Mouse (Mus musculus) layer of hippocampus, adult 11-12 months (tissue): Measurements from ENCODE around the gene St5.
A peak's percentile ranks its signal among the peaks of the same experiment; 100 is the strongest.

Experiments
- DNase-seq: peaks from one replicate; pipeline ENCODE4 v3.0.0; 2022; ENCODE audit warnings: low spot score

St5 gene

DNA sequence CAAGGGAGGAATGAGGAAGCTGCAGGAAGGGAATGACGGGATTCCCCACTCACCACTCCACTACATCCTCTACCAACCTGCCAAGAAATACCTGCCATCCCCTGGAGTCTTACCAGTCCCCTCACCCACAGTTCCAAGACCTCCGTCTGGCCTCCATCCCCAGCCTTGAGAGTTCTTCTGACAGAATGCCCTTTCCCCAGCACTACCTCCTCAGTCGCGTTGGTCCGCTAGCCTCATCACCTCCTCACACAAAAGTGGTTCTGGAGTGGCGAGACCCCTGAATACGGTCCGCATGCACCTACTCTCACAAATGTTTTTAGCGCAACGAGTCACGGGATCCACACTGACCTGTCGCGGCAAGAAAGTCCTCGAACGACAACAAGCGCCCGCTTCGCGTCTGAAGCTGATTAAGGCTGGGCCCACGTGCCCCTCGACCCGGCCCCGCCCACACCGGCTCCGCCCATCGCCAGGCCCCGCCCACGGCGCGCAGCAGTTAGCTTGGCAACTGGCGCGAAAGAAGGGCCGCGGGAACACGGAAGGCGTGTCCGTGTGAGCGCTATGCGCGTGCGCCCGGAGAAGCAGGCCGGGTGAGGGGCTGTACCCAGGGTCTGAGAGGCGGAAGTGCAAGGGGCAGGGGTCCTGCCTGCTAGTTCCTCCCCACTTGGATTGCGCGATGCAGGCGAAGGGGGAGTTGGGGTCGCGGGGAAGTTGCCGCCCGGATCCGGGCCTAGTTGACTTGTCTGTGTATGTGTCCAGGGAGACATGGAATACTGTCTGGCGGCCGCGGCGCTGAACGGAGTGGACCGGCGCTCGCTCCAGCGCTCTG, at the start of gene St5, which contains the start of gene Akip1:
Gene St5, minus strand, starts transcription at position 416 of the 826 bp plus-strand sequence.
Gene Akip1, plus strand, starts transcription at position 501 of the 826 bp plus-strand sequence.
- DNase-seq = peak; percentile 95

DNA sequence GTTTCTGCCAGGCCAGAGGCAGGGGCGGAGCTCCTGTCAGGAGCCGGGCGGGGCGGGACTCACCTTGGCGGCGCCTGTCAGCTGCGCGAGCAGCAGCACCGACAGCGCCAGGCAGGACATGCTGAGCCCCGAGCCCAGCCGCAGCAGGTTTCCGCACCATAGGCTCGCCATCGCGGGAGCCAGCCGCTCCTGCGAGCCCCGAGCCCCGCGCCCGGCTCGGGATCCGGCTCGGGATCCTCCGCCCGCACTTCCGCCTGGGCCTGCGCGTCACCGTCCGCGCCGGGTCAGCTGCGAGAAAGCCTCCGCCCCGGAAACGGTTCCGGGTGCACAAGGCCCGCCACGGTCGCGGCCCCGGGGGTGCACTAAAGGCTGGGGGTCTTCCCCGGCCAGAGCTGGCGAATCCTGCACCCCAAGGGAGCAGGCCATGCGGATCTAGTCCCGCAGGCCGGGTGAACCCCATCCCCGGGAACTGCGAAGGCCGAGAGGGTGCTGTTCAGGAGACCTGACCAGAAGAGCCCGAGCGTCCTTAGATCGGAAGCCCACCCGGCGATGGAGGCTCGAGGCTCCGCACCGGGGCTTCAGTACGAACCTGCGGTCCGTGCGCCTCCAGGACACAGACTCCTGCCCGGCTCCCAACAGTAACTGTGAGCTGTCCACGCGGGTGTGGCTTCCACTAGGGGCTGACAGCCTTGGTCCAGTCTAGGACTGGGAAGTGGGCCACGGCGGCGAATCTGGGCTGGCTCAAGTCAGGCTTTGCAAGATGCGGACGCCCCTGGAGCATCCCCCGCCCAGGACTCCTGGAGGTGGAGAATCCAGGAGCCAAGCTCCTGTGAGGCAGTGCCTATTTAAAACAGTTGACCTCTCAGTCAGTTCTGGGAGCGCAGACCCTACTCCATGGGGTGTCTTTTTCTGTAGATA, 48.9 kb upstream of the St5 start, which contains the start of gene Tmem9b:
Gene Tmem9b, minus strand, starts transcription at position 868 of the 918 bp plus-strand sequence.
- peak; percentile 77 for DNase-seq

GRCm38 (mm10) chr7:109751427-109752007, 48.1 kb upstream of the St5 start:
- no peak for DNase-seq

DNA sequence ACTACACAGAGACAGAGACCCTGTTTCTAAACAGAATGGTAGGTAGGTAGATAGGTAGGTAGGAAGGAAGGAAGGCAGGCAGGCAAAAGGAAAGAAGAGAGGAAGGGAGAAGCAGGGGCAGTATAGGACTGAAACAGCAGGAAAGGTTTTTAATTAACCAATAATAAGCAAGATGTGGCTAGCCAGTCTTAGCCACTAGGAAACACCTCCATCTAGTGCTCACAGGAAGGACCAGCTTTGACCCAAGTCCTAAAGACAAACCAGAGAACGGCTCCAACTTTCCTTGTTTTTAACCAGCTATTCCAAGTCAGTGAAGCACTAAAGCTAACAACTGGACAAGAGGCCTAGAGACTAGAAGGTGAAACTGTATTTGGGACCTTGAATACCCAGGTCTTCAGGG, 44.3 kb upstream of the St5 start:
- no peak for DNase-seq

- no peak for DNase-seq
Observed at GRCm38 (mm10) chr7:109741703-109742102, 38.3 kb upstream of the St5 start.

DNA sequence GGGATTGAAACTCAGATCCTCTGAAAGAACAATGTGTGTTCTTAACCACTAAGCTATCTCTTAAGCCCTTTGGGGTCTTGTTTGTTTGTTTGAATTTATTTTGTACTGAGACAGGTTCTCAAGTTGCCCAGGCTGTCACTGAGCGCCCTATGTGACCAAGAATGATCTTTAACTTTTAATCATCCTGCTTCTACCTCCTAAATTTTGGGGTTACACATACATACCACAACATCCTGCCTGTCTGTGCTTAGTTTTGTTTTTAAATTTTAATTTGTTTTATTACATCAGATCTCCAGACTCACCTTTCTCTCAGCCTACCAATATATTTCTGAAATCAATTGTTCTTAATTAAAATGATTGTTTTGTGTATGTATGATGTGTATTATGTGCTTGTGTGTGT, 37.7 kb upstream of the St5 start:
- DNase-seq = no peak

- no peak for DNase-seq
Observed at GRCm38 (mm10) chr7:109739822-109740370, 36.5 kb upstream of the St5 start.

DNA sequence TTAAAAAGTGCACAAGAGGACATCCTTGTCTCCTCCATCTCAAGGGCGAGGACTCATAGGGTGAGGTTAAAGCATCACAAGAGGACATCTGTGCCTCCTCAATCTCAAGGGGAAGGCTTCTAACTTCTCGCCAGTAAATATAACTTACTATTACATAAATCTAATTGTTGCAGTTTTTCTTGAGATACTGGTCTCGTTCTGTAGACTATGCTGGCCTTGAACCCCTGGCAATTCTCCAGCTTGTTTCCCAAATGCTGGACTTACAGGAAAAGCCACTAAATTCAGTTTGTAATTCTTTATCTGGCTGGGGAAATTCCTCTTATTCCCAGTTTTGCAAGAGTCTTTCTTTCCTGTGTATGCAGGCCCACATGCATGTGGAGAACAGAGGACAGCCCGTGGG, 31.4 kb upstream of the St5 start:
- no peak for DNase-seq

DNA sequence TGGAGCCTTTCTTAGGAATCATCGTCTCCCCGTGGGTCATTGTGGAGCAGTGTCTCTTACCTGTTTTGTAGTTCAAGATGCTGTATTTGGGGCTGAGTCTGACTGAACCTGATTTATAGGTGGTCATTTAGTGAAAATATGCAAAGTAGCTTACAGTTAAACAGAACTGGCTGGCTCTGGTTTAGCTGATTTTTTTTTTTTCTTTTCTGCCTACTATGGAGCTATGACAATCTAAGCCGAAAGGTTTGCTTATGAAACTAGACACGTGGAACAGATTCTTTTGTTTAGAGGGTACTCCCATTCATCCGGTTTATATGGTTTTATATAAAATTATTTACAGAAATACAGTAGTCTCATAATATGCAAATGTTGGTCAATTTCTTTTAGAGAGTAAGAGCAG, 28.2 kb upstream of the St5 start, which contains the start of gene Ascl3:
Gene Ascl3, minus strand, starts transcription at position 101 of the 400 bp plus-strand sequence.
- no peak for DNase-seq

DNA sequence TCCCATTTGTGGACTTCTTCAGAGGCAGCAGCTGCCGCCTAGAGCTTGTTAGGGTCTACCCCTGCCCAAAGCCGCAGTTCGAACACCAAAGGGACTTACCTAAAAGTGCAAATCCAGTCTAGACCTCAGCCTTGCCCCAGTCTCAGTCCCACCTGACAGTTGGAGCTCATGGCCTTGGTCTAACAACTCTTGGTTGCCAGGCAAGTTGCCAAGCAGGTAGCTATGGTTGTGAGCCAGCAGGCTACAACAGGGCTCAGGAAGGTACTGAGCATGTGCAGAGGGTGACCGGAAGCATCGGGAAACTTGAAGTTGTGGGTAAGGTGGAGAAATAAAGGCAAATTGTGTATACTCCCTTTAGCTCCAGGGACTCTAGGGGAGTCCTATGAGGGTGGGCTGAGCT, 20.3 kb upstream of the St5 start, which contains the start of gene BC051019:
Gene BC051019, minus strand, starts transcription at position 154 of the 400 bp plus-strand sequence.
- DNase-seq = no peak

GRCm38 (mm10) chr7:109723114-109723513, 19.7 kb upstream of the St5 start:
- no peak for DNase-seq

- no peak for DNase-seq
Observed at GRCm38 (mm10) chr7:109722618-109723017, 19.2 kb upstream of the St5 start.

GRCm38 (mm10) chr7:109719286-109719685, 15.9 kb upstream of the St5 start:
- DNase-seq = peak; percentile 53

GRCm38 (mm10) chr7:109713434-109713982, 10.1 kb upstream of the St5 start:
- DNase-seq = no peak

- no peak for DNase-seq
Observed at GRCm38 (mm10) chr7:109712198-109712597, 8.8 kb upstream of the St5 start.

- DNase-seq = no peak
Observed at GRCm38 (mm10) chr7:109710069-109710468, 6.7 kb upstream of the St5 start.

- DNase-seq = no peak
Observed at GRCm38 (mm10) chr7:109708961-109709382, 5.6 kb upstream of the St5 start.

DNA sequence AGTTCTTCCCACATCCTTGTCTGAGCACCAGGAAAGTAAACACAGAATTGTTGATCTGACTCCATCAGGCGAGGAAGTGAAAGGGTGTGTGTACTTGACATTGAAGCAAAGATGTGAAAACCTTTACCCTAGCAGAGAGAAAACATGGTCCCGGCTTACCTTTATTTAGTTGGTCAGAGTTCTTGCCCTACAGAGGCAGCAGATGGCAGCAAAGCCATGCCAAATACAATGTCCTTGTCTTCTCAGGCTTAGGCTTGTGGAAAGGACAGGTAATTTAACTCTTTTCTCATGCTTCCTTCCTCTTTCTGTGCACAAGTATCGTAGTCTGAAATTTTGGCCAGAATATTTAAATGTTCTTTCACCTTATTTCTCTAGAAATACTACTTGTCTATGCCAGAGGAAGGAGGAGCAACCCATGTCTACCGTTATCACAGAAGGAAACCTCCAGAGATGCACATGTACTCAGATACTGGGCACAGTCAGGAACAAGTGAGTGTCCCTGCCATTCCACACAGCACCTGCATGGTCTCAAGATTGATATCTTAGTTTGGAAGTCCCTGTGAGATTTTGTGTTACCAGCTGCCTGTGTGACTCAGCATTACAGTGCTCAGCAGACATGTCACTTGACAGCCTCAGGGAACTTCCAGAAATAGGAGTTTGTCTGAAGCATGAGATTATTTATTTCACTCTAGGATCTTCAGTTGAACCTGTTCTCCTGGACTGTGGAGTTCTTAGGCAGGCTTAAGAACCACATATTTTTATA, 3.8 kb upstream of the St5 start:
- DNase-seq = no peak

- no peak for DNase-seq
Observed at GRCm38 (mm10) chr7:109704461-109704860, 1.1 kb upstream of the St5 start.

GRCm38 (mm10) chr7:109704016-109704377, 592 bp upstream of the St5 start:
- no peak for DNase-seq

DNA sequence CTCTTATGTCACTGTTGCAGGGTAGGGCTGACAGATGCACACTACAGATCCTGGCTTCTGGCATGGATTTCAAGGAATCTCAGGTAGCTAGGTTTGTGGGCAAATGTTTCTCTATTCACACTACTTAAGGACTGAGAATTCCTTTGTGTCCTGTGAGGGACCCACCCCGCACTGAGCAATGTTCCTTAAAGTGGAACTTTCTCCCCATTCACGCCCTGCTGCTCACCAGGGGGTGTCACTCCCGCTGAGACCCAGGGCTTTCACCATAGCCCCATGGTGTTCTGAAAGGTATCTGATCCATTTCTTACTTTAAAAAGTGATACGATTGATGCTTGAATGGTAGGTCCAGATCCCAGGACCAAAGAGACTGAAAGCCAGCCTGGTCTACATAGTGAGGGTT, 684 bp downstream of the St5 start:
- no peak for DNase-seq
